Mouse (Mus musculus) gastrocnemius, postnatal 25 days (tissue): ENCODE results near the gene Nms. TPM values are rescaled to one million over a fixed set of nuclear protein-coding genes. Genes with fewer than 3 reads are reported as not detected.

Source experiments
- DNase-seq: peaks from one replicate; pipeline ENCODE4 v3.0.0; 2022
- long read RNA-seq, 2 experiments: library from polyadenylated mRNA; stranded (forward); transcript quantifications; one replicate each; pipeline ENCODE4 v2.0.0; 2021
- total RNA-seq, 2 experiments: library from RNA; stranded (reverse); gene quantifications; 1 replicate in 1 of 2; 2 replicates in 1 of 2; pipeline ENCODE4 v1.2.3; 2021

The Nms gene
- not detected for total RNA-seq
- long read RNA-seq, experiment 1, result 0 reads
- long read RNA-seq, experiment 2, result 0 reads

DNA sequence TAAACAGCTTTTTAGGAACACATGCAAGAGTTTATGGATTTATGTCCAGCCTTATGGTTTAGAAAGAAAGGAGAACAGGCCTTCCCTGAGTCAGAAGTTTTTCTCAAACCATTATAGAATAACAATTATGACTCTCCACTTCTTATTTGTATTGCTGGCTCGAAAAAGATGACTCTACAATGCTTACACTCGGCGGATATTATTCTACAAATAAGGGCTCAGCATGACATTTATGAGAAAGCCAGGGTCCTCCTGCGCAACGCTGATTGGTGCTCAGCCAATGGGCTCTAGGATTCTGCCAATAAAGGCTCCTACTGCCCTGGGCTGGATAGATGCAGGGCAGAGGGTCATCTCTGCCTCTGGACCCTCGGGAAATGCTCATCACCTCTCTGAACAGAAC is at the start of gene Nms:
Gene Nms (plus strand): TSS at position 301 of the 400 bp plus-strand sequence.
- DNase-seq, result no peak

GRCm38 (mm10) chr1:38891444-38891843 is 47.5 kb upstream of the Nms start:
- no peak for DNase-seq

GRCm38 (mm10) chr1:38893081-38893480 is 45.9 kb upstream of the Nms start:
- no peak for DNase-seq

GRCm38 (mm10) chr1:38897431-38898248 is 41.3 kb upstream of the Nms start, which contains the start of gene Chst10:
Gene Chst10 (minus strand): TSS chr1:38898161.
- peak; percentile 72 for DNase-seq

- DNase-seq, result no peak
These were observed 36.4 kb upstream of the Nms start for GRCm38 (mm10) chr1:38902571-38902970.

DNA sequence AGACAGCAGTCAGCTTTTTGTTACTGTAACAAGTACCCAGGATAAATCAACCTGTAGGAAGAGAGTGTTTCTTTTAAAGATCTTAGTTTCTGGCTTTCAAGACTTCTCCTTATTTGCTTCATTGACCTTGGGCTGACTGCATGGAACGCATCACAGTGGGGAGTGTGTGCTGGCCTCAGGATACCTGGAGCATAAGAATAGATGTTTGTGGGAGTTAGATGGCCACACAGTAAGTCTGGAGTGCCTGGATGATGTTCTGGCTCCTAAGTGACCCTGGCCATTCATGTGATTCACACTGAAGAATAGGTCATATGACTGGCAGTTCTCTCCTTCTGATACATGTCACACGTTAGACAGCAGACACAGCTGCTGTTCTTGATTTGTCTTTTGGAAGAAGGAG is 35.0 kb upstream of the Nms start:
- DNase-seq, result no peak

DNA sequence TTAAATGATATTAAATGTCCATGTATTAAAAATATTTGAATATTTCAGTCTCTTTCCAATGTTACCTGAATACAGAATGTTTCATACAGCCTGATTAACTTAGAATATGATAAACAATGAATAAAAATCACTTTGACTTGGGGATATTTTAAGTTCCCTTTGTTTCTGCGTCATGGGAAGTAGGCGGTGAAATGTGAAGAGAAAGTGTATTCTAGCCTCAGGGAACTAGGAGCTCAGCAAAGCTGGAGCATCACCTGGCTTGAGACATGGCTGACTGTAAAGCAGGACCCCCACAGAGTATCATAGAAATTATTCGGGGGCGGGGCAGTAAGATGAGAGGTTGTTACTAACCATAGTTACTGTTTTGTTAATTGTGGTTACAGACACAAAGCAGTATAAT is 10.0 kb upstream of the Nms start:
- no peak for DNase-seq

DNA sequence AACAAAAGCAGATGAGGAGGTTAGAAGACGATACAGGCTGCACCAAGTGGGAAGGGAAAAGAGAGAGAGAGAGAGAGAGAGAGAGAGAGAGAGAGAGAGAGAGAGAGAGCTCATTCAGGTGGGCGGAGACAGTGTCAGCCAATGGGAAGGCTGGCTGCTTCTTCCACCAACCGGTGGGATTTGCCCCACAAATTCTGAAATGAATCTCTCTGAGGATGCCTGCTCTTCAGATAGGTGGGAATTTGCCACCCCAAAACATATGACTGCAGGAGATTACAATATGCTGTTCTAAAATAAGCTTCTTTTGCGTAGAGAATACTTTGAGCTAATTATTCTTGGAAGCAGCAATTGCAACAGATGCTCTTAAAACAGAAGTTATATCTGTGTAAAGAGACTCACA is 9.5 kb upstream of the Nms start:
- DNase-seq, result no peak

- DNase-seq, result no peak
These were observed 8.2 kb upstream of the Nms start for GRCm38 (mm10) chr1:38930767-38931166.

GRCm38 (mm10) chr1:38934668-38935067 is 4.3 kb upstream of the Nms start:
- no peak for DNase-seq

DNA sequence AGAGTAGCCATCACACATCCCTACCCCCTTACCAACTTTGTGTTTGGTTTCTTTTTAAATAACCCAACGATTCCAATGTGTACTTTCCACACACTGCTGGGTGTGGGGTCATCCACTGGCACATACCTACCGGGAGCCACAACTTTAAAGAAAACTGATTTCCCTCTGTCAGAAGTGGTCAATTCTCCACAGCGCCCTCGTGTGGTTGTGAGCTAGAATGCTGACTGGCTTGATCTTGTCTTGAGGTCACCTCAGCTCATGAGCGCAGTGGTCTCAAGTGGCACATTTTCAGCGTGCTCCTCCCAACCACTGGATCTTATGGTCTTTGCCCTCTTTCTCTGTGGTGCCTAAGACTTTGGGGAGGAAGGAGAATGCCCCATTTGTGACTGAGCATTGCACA is 2.2 kb upstream of the Nms start:
- no peak for DNase-seq

DNA sequence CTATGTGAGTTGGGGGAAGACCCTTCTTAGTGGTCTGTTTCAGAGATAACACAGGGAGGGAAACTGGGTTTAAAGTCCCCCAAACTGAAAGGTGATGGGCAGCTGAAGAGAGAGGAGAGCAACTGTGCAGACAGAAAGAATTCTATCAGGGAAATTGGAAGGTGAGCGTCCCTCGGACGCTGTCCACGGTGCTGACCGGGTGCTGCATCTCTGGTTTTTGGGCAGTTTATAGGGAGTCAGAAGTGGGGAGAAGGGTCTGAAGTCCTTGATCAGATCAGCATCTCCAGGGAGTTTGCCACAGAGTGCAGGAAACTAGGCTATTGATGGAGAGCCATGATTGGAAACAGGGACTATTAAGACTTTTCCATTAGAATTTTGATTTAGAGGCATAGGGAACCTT is 659 bp downstream of the Nms start:
- DNase-seq, result no peak

GRCm38 (mm10) chr1:38956457-38956856 is 17.5 kb downstream of the Nms start:
- DNase-seq, result no peak

DNA sequence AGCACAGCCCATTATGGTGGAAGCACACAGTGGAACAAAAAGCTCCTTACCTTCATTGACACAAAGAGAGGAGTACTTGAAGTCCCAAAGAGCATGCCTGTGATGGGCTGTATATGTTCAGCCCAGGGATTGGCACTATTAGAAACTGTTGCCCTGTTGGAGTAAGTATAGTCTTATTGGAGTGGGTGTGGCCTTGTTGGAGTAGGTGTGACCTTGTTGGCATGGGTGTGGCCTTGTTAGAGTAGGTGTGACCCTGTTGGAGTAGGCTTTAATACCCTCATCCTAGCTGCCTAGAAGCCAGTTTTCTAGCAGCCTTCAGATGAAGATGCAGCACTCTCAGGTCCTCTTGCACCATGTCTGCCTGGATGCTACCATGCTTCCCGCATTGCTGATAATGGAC is 30.2 kb downstream of the Nms start:
- no peak for DNase-seq

DNA sequence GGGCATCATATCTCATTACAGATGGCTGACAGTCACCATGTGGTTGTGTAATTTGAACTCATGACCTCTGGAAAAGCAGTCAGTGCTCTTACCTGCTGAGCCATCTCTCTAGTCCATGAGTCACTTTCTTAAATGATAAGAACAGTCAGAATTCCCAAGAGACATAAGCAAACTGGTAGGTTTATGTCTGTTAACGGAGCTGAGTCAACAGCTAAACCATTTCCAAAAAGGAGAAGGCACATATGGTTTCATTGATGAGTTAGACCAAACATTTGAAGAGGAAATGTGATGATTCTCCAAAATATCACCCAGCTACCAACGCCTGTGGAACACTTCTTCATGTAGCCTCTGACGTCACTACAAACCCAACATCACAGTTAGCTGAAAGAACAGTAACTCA is 32.8 kb downstream of the Nms start:
- no peak for DNase-seq

- DNase-seq, result no peak
These were observed 34.1 kb downstream of the Nms start for GRCm38 (mm10) chr1:38972986-38973592.

DNA sequence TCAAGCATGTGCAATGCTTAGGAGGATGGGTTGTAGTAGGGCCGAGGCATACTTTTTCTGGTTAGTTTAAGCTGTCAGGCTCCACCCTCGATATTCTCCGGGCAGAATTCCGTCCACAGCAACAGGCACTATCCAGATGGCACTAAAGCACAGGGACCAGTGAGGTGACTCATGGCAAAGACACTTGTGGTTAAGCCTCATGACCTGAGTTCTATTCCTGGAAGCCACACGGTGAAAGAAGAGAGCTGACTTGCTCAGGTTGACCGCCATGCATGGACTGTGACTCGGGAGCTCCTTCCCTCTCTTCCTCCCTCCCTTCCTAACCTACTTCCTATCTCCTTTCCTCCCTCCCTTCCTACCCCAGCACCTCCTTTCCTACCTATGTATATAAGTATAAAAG is 41.0 kb downstream of the Nms start:
- no peak for DNase-seq

DNA sequence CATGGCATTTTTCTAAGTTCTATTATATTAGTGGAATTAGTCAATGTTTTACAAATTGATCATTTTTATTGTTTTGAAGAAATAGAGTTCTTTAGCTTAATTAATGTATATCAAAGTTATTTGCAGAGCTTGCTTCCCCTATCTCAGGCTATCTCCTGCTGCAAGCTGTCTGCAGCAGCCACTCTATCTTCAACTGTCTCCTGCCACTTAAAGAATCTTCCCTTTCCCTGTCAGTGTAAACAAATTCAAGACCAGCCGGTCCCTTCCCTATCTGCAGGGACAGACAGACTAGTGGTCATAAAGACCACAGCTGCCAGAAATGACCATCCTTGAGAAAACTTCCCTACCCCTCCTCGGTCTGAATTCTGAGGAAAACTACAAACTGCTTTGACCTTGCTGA is 44.9 kb downstream of the Nms start:
- DNase-seq, result no peak

DNA sequence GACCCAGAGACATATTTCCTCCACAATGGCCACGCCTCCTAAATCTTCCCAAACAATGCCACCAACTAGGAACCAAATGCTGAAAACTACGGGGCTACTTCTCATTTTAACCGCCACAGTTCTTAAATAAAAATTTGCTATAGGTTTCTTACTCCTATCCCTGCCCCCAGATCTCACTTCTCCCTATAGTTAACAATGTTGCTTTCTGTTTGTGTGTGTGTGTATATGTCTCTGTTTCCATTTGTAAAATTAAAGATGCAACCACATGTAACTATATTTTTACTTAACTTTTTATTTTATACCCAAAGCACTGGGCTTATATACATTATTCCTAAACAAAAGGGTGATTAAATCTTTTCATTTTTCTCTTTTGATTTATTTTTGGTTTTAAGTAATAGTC is 46.4 kb downstream of the Nms start, which contains the start of gene Pdcl3:
Gene Pdcl3 (plus strand): TSS at position 301 of the 400 bp plus-strand sequence.
- DNase-seq, result no peak

DNA sequence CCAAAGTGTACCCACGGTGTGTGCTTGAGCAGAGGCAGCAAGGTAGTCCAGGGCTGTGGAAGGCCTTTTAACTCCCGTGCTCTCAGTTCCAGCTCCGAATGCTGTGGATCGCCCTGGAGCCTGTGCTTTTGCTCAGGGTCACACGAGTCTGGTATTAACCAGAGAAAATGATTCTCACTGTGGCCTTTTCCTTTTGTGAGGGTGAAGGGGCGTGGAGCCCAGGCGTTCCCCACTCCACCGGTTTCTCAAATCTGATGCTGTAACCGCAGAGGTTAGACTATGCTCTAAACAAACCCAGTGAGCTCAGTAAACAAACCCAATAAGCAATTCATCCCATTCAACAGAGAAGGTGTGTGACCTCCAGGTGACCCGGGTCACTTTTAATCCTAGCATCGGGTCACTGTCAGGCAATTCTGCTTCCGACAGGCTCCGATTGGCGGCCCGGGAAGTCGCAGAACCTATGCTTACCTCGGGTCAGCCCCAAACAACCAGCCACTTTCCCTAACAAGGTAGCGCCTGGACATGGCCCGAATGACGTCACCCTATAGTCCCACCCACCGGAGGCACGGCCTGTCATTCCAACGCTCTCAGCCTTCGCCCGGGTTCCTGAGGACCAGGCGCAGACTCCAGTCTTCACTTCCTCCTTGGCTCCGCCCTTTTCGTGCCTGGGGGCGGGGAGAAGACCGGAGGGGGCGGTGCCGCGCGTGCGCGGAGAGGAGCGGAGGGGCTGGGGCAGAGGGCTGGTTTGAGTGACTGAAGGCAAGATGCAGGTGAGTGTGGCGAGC is 48.3 kb downstream of the Nms start:
- DNase-seq, result peak; percentile 96

DNA sequence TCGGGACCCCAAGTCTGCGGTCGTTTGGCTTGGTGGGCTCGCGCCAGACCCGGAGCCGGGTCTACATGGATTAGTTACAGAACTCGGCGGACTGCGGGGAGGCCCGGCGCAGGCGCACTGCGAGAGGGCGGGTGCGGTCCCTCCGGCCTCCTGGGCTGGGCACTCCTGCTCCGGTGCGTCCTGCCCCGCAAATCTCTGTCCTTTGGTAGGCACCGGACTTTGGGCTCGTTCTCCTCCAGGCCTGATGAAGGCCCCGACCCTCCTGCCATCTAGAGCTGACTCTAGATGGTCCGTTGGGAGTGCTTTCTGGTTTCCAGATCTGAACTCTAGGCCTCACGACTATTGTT is 48.9 kb downstream of the Nms start:
- DNase-seq, result no peak

DNA sequence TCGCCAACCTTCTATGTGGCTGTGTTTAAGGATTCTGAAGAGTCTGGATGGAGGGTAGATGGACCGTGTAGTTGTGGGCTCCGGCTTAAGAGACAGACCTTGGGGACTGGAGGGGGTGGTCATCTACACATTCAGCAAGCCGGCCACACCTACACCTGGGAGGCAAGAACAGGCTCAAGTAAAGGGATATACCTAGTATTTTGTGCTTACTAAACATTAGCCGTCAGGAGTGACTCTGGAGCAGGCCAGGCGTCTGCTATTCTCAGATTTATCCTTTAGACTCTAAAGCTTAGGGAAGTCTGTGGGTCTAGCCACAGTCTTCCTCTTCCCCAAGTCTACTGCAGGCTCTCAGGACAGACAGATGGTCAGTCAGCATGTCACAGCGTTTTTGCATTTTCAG is 49.4 kb downstream of the Nms start:
- no peak for DNase-seq

DNA sequence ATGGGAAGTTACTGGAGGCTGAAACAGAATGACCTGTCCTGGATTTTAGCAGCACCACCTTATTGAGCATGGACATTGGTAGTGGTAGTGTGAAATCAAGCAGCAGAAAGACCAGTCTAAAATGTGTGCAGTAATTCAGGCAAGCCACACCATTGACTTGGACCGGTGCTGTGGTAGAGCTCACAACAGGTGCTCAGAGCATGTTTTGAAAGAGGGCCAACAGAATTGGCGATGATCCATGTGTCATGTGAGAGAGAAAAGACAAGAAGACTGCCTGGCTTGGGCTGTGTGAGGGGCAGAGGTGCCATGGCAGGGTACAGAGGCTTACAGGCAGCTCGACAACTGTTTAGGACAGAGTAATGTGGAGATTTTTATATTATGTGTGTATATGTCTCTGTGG is 53.4 kb downstream of the Nms start:
- no peak for DNase-seq
